Mouse (Mus musculus): ENCODE measurements around the gene Dzank1. TPM values are rescaled to one million over a fixed set of nuclear protein-coding genes. Genes with fewer than 3 reads are reported as not detected.

The Dzank1 gene
- total RNA-seq, 2 experiments from 2014 or later: 84.7 to 116 TPM

Other genes starting within 250 kb of the Dzank1 start
- 1 to 10 TPM; 1.5 to 2.1 TPM for gene Ovol2, start 195.3 kb downstream of the Dzank1 start, total RNA-seq (2021)
- gene Kat14, start 158.4 kb downstream of the Dzank1 start, total RNA-seq (2021): 10 to 100 TPM; 26.5 to 29.3 TPM
- gene Pet117, start 158.4 kb downstream of the Dzank1 start, total RNA-seq (2021): 1 to 10 TPM; 5.4 to 7.9 TPM
- gene Polr3f, start 304 bp upstream of the Dzank1 start, total RNA-seq (2021): 10 to 100 TPM; 27.3 to 32.6 TPM
- gene Rbbp9, start 23.5 kb upstream of the Dzank1 start, total RNA-seq (2021): 10 to 100 TPM; 24.8 to 25.8 TPM
- gene Sec23b, start 28.8 kb upstream of the Dzank1 start, total RNA-seq (2021): 10 to 100 TPM; 46.5 to 47.8 TPM
- 10 to 100 TPM; 49.3 to 54.2 TPM for gene Smim26, start 66.6 kb upstream of the Dzank1 start, total RNA-seq (2021)
- 10 to 100 TPM; 52.2 TPM for gene Dtd1, start 72.5 kb upstream of the Dzank1 start, total RNA-seq (2021)

Data from layer of hippocampus, postnatal 10 days (tissue).